Mouse (Mus musculus) forebrain, embryonic 15.5 days (tissue): Measurements from ENCODE around the gene Tmem232. TPM values are rescaled to one million over a fixed set of nuclear protein-coding genes. Genes with fewer than 3 reads are reported as not detected.
"Not testable (repeated sequence)": the region's sequence is repeated elsewhere in the genome, so short reads cannot be mapped to it uniquely, and the experiment has no call there.

Experiments used
- ATAC-seq: fragments of 200-750 bp; cut with Nextera tagmentation; replicated peaks from 2 replicates; pipeline ENCODE4 v1.8.0; 2017; ENCODE audit warnings: mild to moderate bottlenecking, moderate TSS enrichment, moderate library complexity
- H3K27ac ChIP-seq: fragments of 300-500 bp; sonication (generic); replicated peaks from 2 replicates; pipeline ENCODE4 v1.5.1; 2015; ENCODE audit warnings: mild to moderate bottlenecking, inconsistent platforms
- H3K27me3 ChIP-seq: fragments of 300-500 bp; sonication (generic); 2 replicates; pipeline ENCODE4 v1.6.1; 2015; ENCODE audit warnings: inconsistent platforms
- H3K36me3 ChIP-seq: fragments of 300-500 bp; sonication (generic); 2 replicates; pipeline ENCODE4 v1.6.1; 2015; ENCODE audit warnings: mild to moderate bottlenecking, inconsistent platforms
- H3K4me1 ChIP-seq: fragments of 300-500 bp; sonication (generic); 2 replicates; pipeline ENCODE4 v1.6.1; 2015; ENCODE audit warnings: inconsistent platforms
- H3K4me2 ChIP-seq: fragments of 300-500 bp; sonication (generic); replicated peaks from 2 replicates; pipeline ENCODE4 v1.6.1; 2015; ENCODE audit warnings: mild to moderate bottlenecking, inconsistent platforms
- H3K4me3 ChIP-seq: fragments of 300-500 bp; sonication (generic); 2 replicates; pipeline ENCODE4 v1.5.1; 2015; ENCODE audit warnings: mild to moderate bottlenecking, inconsistent platforms
- H3K9ac ChIP-seq: fragments of 300-500 bp; sonication (generic); replicated peaks from 2 replicates; pipeline ENCODE4 v1.6.1; 2015; ENCODE audit warnings: mild to moderate bottlenecking, inconsistent platforms
- H3K9me3 ChIP-seq: fragments of 300-500 bp; sonication (generic); 2 replicates; pipeline ENCODE4 v1.6.1; 2016; ENCODE audit warnings: inconsistent platforms
- WGBS: fragments of 180-500 bp; shearing (Covaris S2); methylation state at CpG from one replicate; pipeline ENCODE4 v1.1.7; 2015; ENCODE audit warnings: mixed read lengths; 5-methylcytosine and 5-hydroxymethylcytosine counted together
- microRNA-seq: library from miRNA; unstranded; fragments of <30 nt; microRNA quantifications from one replicate; pipeline ENCODE4, GENCODE M21; 2016
- polyA plus RNA-seq: library from polyadenylated mRNA; unstranded; fragments of >200 nt; fragmentation: Nextera tagmentation; extraction: Ambion mirVana; gene quantifications from 2 replicates; pipeline ENCODE4 v1.2.1, GENCODE M21; 2015

Tmem232 gene
- polyA plus RNA-seq, 1 experiment from 2014 or later = 0.65 TPM

DNA sequence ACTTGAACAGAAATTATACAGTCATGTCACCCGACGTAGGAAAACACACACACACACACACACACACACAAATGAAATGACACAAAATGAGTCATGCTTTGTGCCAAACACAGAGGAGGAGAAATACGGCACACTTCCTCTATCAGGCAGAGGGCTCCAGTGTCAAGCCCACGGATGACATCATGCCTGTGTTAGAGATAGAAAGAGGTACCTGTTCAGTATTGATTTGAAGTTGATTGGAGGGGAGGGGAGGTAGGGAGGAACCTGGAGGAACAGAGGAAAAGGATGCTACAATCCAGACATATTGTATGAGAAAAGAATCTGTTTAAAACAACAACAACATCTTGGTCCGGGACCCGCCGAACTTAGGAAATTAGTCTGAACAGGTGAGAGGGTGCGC, 209.8 kb downstream of the Tmem232 start:
- Histone ChIP-seq H3K9me3 (no peaks in the 10 kb centered on the region), H3K27me3 (no peaks in the 10 kb centered on the region), H3K4me2 (no peak overlapping the region), H3K4me1 (no peaks in the 10 kb centered on the region), H3K27ac (no peak overlapping the region), H3K4me3 (no peak overlapping the region), H3K36me3 (no peaks in the 10 kb centered on the region), H3K9ac (no peak overlapping the region)
- ATAC-seq = no peak
- WGBS = 92% methylated on average over 8 of the region's 8 CpGs

DNA sequence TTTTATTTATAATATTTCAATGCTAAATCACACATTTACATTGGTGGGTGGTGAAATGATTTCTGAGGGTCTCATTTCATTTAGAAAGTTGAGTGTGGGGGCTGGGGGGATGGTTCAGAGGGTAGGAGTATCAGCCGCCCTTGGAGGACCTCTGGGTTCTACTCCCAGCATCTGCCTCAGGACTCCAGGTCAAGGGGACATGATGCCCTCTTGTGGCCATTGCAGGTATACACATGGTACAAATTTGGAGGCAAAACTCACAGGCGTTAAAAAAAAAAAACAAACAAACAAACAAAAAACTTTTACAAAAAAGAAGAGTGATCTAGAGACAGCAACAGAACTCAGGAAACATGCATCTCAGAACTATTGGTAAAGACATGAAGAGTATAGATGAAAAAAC, 215.3 kb downstream of the Tmem232 start:
- H3K4me2 ChIP-seq = no peak overlapping the region
- ATAC-seq = no peak
- H3K4me3 ChIP-seq = no peak overlapping the region
- H3K27me3 ChIP-seq = no peaks in the 10 kb centered on the region
- H3K4me1 ChIP-seq = no peaks in the 10 kb centered on the region
- no peak overlapping the region for H3K9ac ChIP-seq
- no peak overlapping the region for H3K27ac ChIP-seq
- 27% methylated on average over 2 of the region's 2 CpGs for WGBS
- H3K9me3 ChIP-seq = no peaks in the 10 kb centered on the region
- no peaks in the 10 kb centered on the region for H3K36me3 ChIP-seq

DNA sequence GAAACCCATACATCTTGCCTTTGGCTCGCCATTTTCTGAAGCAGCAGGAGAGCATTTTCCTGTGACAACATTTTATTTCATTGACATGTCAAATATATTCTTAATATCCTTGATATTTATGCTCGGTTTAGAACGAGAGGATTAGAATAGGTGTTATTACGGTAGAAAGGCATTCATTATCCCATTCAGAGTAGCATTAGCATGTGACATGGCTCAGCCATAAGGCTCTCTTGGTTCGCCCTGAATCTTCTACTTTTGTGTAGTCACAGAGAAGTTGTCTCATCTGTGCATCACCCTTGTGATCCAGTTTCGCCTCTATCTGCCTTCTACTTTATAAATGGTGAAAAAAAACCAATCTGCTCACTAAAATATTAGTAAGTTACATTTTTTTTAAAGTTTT, 220.0 kb downstream of the Tmem232 start:
- no peaks in the 10 kb centered on the region for H3K36me3 ChIP-seq
- no peak overlapping the region for H3K9ac ChIP-seq
- 0 out of 2 replicates have a peak, but pooled peaks have one; percentile 29 for ATAC-seq
- no peaks in the 10 kb centered on the region for H3K9me3 ChIP-seq
- H3K4me3 ChIP-seq = no peak overlapping the region
- H3K4me1 ChIP-seq = no peaks in the 10 kb centered on the region
- WGBS = 77% methylated on average over 6 of the region's 6 CpGs
- H3K27me3 ChIP-seq = no peaks in the 10 kb centered on the region
- H3K4me2 ChIP-seq = no peak overlapping the region
- H3K27ac ChIP-seq = no peak overlapping the region

DNA sequence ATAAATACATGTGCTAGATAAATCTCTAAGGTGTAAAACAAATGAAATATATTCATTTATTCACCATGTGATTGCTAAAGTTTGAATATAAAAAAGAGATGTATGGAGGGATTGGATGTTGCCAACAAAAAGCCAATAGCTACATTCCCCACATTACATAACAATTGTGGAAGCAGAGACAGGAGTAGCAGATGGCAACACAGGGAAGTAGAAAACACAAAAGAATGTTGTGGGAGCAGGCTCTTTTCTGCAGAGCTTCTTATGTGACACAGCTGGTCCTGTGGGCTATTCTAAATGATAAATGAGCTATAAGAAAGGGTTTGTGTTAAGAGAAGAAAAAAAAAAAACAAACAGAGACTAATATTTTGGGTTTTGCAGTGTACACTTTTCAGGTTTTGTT, 240.6 kb downstream of the Tmem232 start:
- Histone ChIP-seq H3K9ac (no peak overlapping the region), H3K4me3 (no peak overlapping the region), H3K9me3 (no peaks in the 10 kb centered on the region), H3K36me3 (no peaks in the 10 kb centered on the region), H3K27me3 (no peaks in the 10 kb centered on the region), H3K27ac (no peak overlapping the region), H3K4me1 (no peaks in the 10 kb centered on the region), H3K4me2 (no peak overlapping the region)
- no peak for ATAC-seq

DNA sequence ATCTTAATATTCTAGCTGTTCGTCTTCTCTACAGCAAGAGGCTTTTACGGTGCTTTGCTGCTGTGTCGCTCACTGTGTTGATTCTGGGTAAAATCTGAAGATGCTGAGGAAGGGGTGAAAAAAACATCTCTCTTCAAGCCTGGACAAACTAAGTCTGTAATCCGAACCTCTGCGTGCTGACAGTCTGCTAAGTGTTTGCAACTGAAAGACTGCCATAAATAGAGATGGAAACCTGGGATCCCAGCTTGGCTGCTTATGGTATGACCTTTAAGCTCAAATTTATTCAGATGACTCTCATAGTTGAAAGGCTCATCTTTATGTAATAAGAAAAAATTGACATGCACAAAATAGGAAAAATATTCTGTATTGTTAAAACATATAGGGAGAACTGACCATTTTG, 242.8 kb downstream of the Tmem232 start:
- Histone ChIP-seq H3K27me3 (no peaks in the 10 kb centered on the region), H3K4me3 (no peak overlapping the region), H3K9ac (no peak overlapping the region), H3K4me1 (no peaks in the 10 kb centered on the region), H3K4me2 (no peak overlapping the region), H3K9me3 (no peaks in the 10 kb centered on the region), H3K36me3 (no peaks in the 10 kb centered on the region), H3K27ac (no peak overlapping the region)
- no peak for ATAC-seq
- WGBS = 79% methylated on average over 5 of the region's 5 CpGs

DNA sequence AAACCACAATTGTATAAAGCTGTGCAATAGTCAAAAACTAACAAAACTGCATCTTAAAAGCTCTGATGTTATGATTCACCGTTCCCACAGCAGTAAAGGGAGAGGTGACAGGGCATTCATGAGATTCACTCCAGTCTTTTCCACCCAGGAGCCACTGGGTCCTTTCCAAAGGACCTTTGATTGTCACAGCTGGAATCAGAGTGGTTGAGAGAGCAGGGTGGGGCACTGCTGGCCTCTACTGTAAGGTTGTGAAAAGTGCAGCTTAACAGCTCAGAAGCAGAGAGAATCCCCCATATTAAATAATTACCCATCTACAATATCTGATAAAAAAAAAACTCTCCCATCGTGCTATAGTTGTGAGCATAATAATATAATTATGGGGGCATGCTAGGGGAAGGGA, 288.4 kb downstream of the Tmem232 start:
- no peaks in the 10 kb centered on the region for H3K36me3 ChIP-seq
- ATAC-seq = no peak
- no peak overlapping the region for H3K9ac ChIP-seq
- H3K4me2 ChIP-seq = no peak overlapping the region
- H3K27ac ChIP-seq = no peak overlapping the region
- no peaks in the 10 kb centered on the region for H3K27me3 ChIP-seq
- WGBS = 69% methylated on average over 2 of the region's 2 CpGs
- no peak overlapping the region for H3K4me3 ChIP-seq
- no peaks in the 10 kb centered on the region for H3K9me3 ChIP-seq
- H3K4me1 ChIP-seq = no peaks in the 10 kb centered on the region

DNA sequence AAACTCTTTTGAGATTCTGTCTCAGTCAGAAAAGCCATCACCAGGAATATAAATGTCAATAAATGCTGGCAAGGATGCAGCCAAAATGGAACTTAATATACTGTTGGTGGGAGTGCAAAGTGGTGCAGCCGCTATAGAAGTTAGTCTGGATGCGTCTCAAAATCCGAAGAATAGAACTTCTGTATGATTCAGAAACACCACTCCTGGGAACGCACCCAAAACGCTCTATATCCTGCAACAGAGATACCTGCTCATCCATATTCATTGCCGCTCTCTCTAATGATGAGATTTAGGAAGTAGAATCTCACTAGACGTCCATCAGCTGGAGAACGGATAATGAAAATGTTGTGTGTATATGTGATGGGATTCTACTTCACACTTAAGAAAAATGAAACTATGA, 290.3 kb downstream of the Tmem232 start:
- H3K9ac ChIP-seq = no peak overlapping the region
- WGBS = 85% methylated on average over 8 of the region's 8 CpGs
- no peak overlapping the region for H3K4me2 ChIP-seq
- no peak overlapping the region for H3K4me3 ChIP-seq
- H3K27me3 ChIP-seq = no peaks in the 10 kb centered on the region
- no peak for ATAC-seq
- H3K4me1 ChIP-seq = no peaks in the 10 kb centered on the region
- no peaks in the 10 kb centered on the region for H3K9me3 ChIP-seq
- H3K27ac ChIP-seq = no peak overlapping the region
- no peaks in the 10 kb centered on the region for H3K36me3 ChIP-seq

DNA sequence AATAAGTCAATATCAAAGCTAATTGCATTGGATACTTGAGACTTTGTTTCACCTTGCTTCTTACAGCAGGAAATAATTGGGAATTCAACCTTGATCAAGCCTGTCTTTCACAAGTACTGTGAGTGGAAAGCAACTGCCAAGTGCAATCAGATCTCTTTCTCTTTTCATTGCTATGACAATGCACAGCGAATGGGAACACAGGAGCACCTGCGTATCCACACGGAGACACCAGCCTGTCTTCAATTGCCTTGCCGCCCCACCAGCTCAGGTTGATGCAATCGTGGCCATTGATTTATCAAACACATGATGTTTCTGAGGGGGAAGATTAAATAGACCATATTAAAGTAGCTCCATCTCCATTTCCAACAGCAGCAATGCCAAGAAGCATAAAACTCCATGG, 296.9 kb downstream of the Tmem232 start:
- 62% methylated on average over 5 of the region's 5 CpGs for WGBS
- Histone ChIP-seq H3K27me3 (no peaks in the 10 kb centered on the region), H3K9me3 (no peaks in the 10 kb centered on the region), H3K9ac (no peak overlapping the region), H3K4me2 (no peak overlapping the region), H3K4me3 (no peak overlapping the region), H3K4me1 (no peaks in the 10 kb centered on the region), H3K36me3 (no peaks in the 10 kb centered on the region), H3K27ac (no peak overlapping the region)
- no peak for ATAC-seq

DNA sequence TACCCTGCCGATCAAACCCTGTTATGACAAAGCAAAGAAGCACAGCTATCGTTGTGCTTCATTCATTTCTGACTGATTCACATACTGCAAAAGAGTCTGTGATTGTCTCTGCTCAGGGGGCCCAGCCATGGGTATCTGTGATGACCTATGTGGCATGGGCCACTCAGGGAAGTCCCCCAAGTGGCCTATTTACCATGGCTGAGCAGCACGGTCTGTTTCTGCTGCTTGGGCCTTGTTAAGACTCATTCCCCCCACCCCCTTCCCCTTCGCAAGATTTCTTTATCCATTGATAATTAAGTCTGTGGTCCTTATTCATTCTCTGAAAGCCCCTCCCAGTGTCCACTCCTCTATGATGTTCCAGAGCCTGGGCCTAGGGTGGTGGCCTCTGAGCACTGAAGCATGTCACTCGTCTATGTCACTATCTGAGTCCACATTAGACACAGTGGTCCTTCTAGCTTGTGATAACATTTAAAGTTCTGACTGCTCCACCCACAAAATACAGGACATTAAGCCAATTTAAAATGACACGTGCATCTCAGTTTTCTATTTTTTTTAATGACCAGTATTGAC, 315.1 kb downstream of the Tmem232 start:
- ATAC-seq = no peak
- Histone ChIP-seq H3K9me3 (no peaks in the 10 kb centered on the region), H3K4me1 (no peaks in the 10 kb centered on the region), H3K27me3 (no peaks in the 10 kb centered on the region), H3K36me3 (no peaks in the 10 kb centered on the region), H3K27ac (no peak overlapping the region), H3K9ac (no peak overlapping the region), H3K4me2 (no peak overlapping the region), H3K4me3 (no peak overlapping the region)
- WGBS = 42% methylated on average over 6 of the region's 6 CpGs

DNA sequence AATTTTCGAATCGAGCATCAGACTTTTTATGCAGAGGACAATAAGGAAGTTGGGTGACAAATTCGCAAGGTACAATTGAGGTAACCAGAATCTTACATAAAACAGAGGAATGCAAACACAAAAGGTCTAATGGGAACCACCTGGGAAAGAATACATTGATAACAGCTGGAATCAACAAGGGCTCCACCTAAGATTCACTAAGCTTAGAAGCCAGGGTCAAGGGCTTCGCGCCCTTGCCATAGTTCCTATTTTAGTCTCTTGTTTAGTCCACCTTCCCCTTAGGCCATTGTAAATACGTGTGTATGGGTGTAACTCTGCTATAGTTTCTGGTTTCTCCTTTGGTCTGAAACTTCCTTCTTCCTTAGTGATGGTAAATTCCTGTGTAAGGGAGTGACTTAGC, 318.9 kb downstream of the Tmem232 start:
- not testable (repeated sequence) for H3K4me1 ChIP-seq, H3K9ac ChIP-seq, H3K4me2 ChIP-seq, H3K4me3 ChIP-seq, H3K27me3 ChIP-seq, H3K9me3 ChIP-seq, H3K36me3 ChIP-seq, H3K27ac ChIP-seq, ATAC-seq
- 89% methylated on average over 6 of the region's 6 CpGs for WGBS

Small RNAs within 50 kb of the gene (microRNA-seq; reads per million reads assigned to microRNA genes)
- gene Gm25731 = not detected

Other genes starting within 250 kb of the Tmem232 start
- gene Vapa, start 72.8 kb upstream of the Tmem232 start, polyA plus RNA-seq = 248 and 258 TPM in 2 replicates
- gene Txndc2, start 101.4 kb upstream of the Tmem232 start, polyA plus RNA-seq = 0.15 TPM in 1 of 2 replicates, not detected in the other
- gene Rab31, start 232.0 kb upstream of the Tmem232 start, polyA plus RNA-seq = 71.8 and 75.5 TPM in 2 replicates
- gene Ppp4r1, start 241.8 kb upstream of the Tmem232 start, polyA plus RNA-seq = 43.4 and 45.2 TPM in 2 replicates